Comparison of ENCODE assay signal across 8 mouse cellular contexts in the genomic region with DNA sequence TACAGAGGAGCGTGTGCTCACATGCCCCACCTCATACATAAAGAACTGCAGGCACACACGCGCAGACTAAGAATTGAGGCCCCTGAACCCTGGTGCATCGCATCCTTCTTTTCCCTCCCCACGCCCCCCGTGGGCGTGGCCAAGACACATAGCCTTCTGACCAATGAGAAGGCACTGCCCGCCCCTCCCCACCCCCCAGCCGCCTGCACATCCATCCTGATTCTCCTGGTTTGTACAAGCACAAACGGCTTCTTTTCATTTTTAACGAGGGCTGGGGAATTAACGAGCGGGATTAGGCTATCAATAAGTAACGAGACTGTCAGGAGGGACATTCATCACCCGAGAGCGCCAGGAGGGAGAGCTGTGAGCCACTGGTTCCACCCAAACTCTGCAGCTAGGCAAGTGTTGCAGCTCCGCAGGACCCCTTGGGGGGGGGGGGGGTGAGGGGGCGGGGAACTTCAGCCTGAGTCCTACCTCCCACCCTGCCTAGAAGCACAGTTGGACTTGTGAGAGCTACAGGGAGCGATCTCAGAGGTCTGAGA. TPM values are rescaled to one million over a fixed set of nuclear protein-coding genes. Genes with fewer than 3 reads are reported as not detected.
DNase-seq lines count a peak whose midpoint lies in the region; ATAC-seq and TF ChIP-seq lines count a peak whose summit lies in the region.

No protein-coding gene starts in this region.

- DNase-seq in heart, adult 2 months = no peak
- peak; percentile 88 for DNase-seq in embryo, embryonic 11.5 days (ENCODE audit: low read depth, low spot score)
- peak; percentile 77 for DNase-seq in intestine, embryonic 14.5 days (ENCODE audit: low spot score)
- no peak for DNase-seq in urinary bladder, adult 18-20 months (ENCODE audit: low spot score in 2 of 2)
- DNase-seq in gastrocnemius, adult 18-20 months (ENCODE audit: low spot score) = no peak
- DNase-seq in adrenal gland, adult 8-10 months = no peak

- H3K9me3 ChIP-seq in heart, embryonic 13.5 days = no peaks in the 10 kb centered on the region
- no peaks in the 10 kb centered on the region for H3K9me3 ChIP-seq in intestine, embryonic 14.5 days (ENCODE audit: control insufficient read depth, low read length)
- H3K9me3 ChIP-seq in midbrain, embryonic 15.5 days = no peaks in the 10 kb centered on the region

- no peak overlapping the region for H3K27ac ChIP-seq in heart, embryonic 13.5 days (replicated peaks)
- H3K27ac ChIP-seq in heart, adult 2 months = no peak overlapping the region
- H3K27ac ChIP-seq in intestine, embryonic 14.5 days (ENCODE audit: low read depth) = no peak overlapping the region
- H3K27ac ChIP-seq in midbrain, embryonic 15.5 days = peak overlapping the region; percentile 58

- H3K4me2 ChIP-seq in heart, embryonic 13.5 days = peak overlapping the region; percentile 57
- H3K4me2 ChIP-seq in intestine, embryonic 14.5 days (ENCODE audit: low read length) = peak overlapping the region; percentile 51
- peak overlapping the region; percentile 48 for H3K4me2 ChIP-seq in midbrain, embryonic 15.5 days

- WGBS in heart, embryonic 13.5 days = 4% methylated on average over 16 of the region's 19 CpGs
- 38% methylated on average over 17 of the region's 19 CpGs for WGBS in heart, adult 2 months
- WGBS in intestine, embryonic 14.5 days = 1% methylated on average over 19 of the region's 19 CpGs
- WGBS in midbrain, embryonic 15.5 days = under 1% methylated on average over 19 of the region's 19 CpGs

- peaks cover 43% of the 10 kb centered on the region for H3K27me3 ChIP-seq in heart, embryonic 13.5 days (replicated peaks)
- no peaks in the 10 kb centered on the region for H3K27me3 ChIP-seq in heart, adult 2 months (ENCODE audit: control insufficient read depth, insufficient read depth, low read length)
- H3K27me3 ChIP-seq in intestine, embryonic 14.5 days (replicated peaks; ENCODE audit: control insufficient read depth, insufficient read depth, low read length) = no peaks in the 10 kb centered on the region
- H3K27me3 ChIP-seq in midbrain, embryonic 15.5 days (replicated peaks) = no peaks in the 10 kb centered on the region

- peak overlapping the region; percentile 58; the same call in 1 of the 2 replicates for H3K9ac ChIP-seq in heart, embryonic 13.5 days
- no peak overlapping the region for H3K9ac ChIP-seq in heart, adult 2 months (ENCODE audit: low read depth, low read length)
- no peak overlapping the region for H3K9ac ChIP-seq in intestine, embryonic 14.5 days (ENCODE audit: low read length)
- H3K9ac ChIP-seq in midbrain, embryonic 15.5 days = peak overlapping the region; percentile 25; the same call in 1 of the 2 replicates

- TF ChIP-seq CTCF in heart, adult 2 months (IDR thresholded peaks at IDR 0.05) = no peak

- no peak for TF ChIP-seq POLR2A in heart, adult 2 months (IDR thresholded peaks at IDR 0.05; ENCODE audit: insufficient read depth, low read depth, low read length)

- H3K4me3 ChIP-seq in heart, embryonic 13.5 days = peak overlapping the region; percentile 31
- H3K4me3 ChIP-seq in heart, adult 2 months = no peak overlapping the region
- peak overlapping the region; percentile 28 for H3K4me3 ChIP-seq in intestine, embryonic 14.5 days (ENCODE audit: low read depth, low read length)
- peak overlapping the region; percentile 23 for H3K4me3 ChIP-seq in midbrain, embryonic 15.5 days

- H3K4me1 ChIP-seq in heart, embryonic 13.5 days = peaks cover 42% of the 10 kb centered on the region
- no peaks in the 10 kb centered on the region; the same call in 1 of the 2 replicates for H3K4me1 ChIP-seq in heart, adult 2 months (ENCODE audit: control insufficient read depth, insufficient read depth, low read length)
- peaks cover 3% of the 10 kb centered on the region; the same call in 1 of the 2 replicates for H3K4me1 ChIP-seq in intestine, embryonic 14.5 days (replicated peaks; ENCODE audit: control insufficient read depth, insufficient read depth, low read length)
- peaks cover 52% of the 10 kb centered on the region for H3K4me1 ChIP-seq in midbrain, embryonic 15.5 days

- H3K79me2 ChIP-seq in heart, adult 2 months (replicated peaks; ENCODE audit: control insufficient read depth, insufficient read depth, low read length) = no peaks in the 10 kb centered on the region

- intact Hi-C loops in heart, adult 2 months (cut with DNase I) = loop anchor here (2.0 kb wide), 1 partner anchor 17 kb away; no protein-coding TSS in a partner anchor

- TF ChIP-seq EP300 in heart, adult 2 months (IDR thresholded peaks at IDR 0.05; ENCODE audit: insufficient read depth, low read depth, low read length) = no peak

- ATAC-seq in heart, embryonic 13.5 days (ENCODE audit: extremely low read depth, insufficient number of reproducible peaks, low FRiP score, low TSS enrichment) = no peak
- peak; percentile 88 for ATAC-seq in intestine, embryonic 14.5 days (replicated peaks; ENCODE audit: low FRiP score, low TSS enrichment, low read depth)
- ATAC-seq in midbrain, embryonic 15.5 days (replicated peaks) = peak; percentile 85

- H3K36me3 ChIP-seq in heart, embryonic 13.5 days = no peaks in the 10 kb centered on the region
- H3K36me3 ChIP-seq in heart, adult 2 months (ENCODE audit: control insufficient read depth, insufficient read depth, low read length) = no peaks in the 10 kb centered on the region
- H3K36me3 ChIP-seq in intestine, embryonic 14.5 days (ENCODE audit: control insufficient read depth, insufficient read depth, low read length) = no peaks in the 10 kb centered on the region
- H3K36me3 ChIP-seq in midbrain, embryonic 15.5 days (replicated peaks) = no peaks in the 10 kb centered on the region; the same call in 1 of the 2 replicates

RNA-seq across cellular contexts. Expression of gene Syt7, which starts 24.9 kb away (rescaled TPM):
- polyA plus RNA-seq in heart, embryonic 13.5 days (2015; fragmentation: Nextera tagmentation; extraction: Ambion mirVana) = 0.43 and 0.61 TPM in 2 replicates
- total RNA-seq in heart, adult 2 months (2021) = 10 to 100 TPM; 35.7 to 38.6 TPM
- 17.6 and 20.1 TPM in 2 replicates for polyA plus RNA-seq in heart, adult 2 months (2012; rRNA removed)
- polyA plus RNA-seq in intestine, embryonic 14.5 days (2014; fragmentation: Nextera tagmentation; extraction: Ambion mirVana) = 1.5 TPM in 2 replicates
- 19.6 and 21.0 TPM in 2 replicates for polyA plus RNA-seq in midbrain, embryonic 15.5 days (2015; fragmentation: Nextera tagmentation; extraction: Ambion mirVana)
- total RNA-seq in gastrocnemius, adult 18-20 months (2021) = 1 to 10 TPM; 1.5 TPM
- 10 to 100 TPM; 32.9 to 54.6 (median 44.5) TPM for total RNA-seq in adrenal gland, adult 8-10 months (2022)

RNA-seq across cellular contexts. Expression of gene Lrrc10b, which starts 43.5 kb away (rescaled TPM):
- polyA plus RNA-seq in heart, embryonic 13.5 days (2015; fragmentation: Nextera tagmentation; extraction: Ambion mirVana) = 0.09 and 0.11 TPM in 2 replicates
- 1 to 10 TPM; 1.7 to 2.3 TPM for total RNA-seq in heart, adult 2 months (2021)
- polyA plus RNA-seq in heart, adult 2 months (2012; rRNA removed) = 0.12 and 1.2 TPM in 2 replicates
- 0.35 and 0.60 TPM in 2 replicates for polyA plus RNA-seq in intestine, embryonic 14.5 days (2014; fragmentation: Nextera tagmentation; extraction: Ambion mirVana)
- polyA plus RNA-seq in midbrain, embryonic 15.5 days (2015; fragmentation: Nextera tagmentation; extraction: Ambion mirVana) = 1.7 and 2.4 TPM in 2 replicates
- total RNA-seq in gastrocnemius, adult 18-20 months (2021) = under 1 TPM; 0.17 to 0.18 TPM
- total RNA-seq in adrenal gland, adult 8-10 months (2022) = 1 to 10 TPM; 2.6 to 3.8 (median 3.5) TPM

Comparison
In these comparisons a context has a peak if more than half of its experiments do, and no peak if none do; other contexts are left out.
1. H3K9ac ChIP-seq: peak in heart, embryonic 13.5 days (single experiment) and midbrain, embryonic 15.5 days (single experiment); none in heart, adult 2 months (single experiment) and intestine, embryonic 14.5 days (single experiment).
2. DNase-seq: peak in embryo, embryonic 11.5 days (single experiment) and intestine, embryonic 14.5 days (single experiment); none in heart, adult 2 months (0 of 2), urinary bladder, adult 18-20 months (0 of 2), gastrocnemius, adult 18-20 months (single experiment) and adrenal gland, adult 8-10 months (single experiment).
3. Peak in every context shown above with its lines, with median percentiles within 50 percentile points of each other: H3K4me2 ChIP-seq.